Mouse (Mus musculus) liver, embryonic 16.5 days (tissue): ENCODE data around the gene Frg2f1. TPM values are rescaled to one million over a fixed set of nuclear protein-coding genes. Genes with fewer than 3 reads are reported as not detected.

Experiments used
- ATAC-seq: fragments of 200-750 bp; cut with Nextera tagmentation; 2 replicates; pipeline ENCODE4 v1.8.0; 2017; ENCODE audit warnings: low read depth, mild to moderate bottlenecking, moderate number of reproducible peaks, moderate library complexity
- H3K27ac ChIP-seq: fragments of 300-500 bp; sonication (generic); 2 replicates; pipeline ENCODE4 v1.5.1; 2014; ENCODE audit warnings: mild to moderate bottlenecking, low read length
- H3K27me3 ChIP-seq: fragments of 300-500 bp; sonication (generic); 2 replicates; pipeline ENCODE4 v1.6.1; 2014; ENCODE audit warnings: low read depth, low read length, mixed read lengths; ENCODE audit not compliant: control insufficient read depth, insufficient read depth
- H3K36me3 ChIP-seq: fragments of 300-500 bp; sonication (generic); 2 replicates; pipeline ENCODE4 v1.6.1; 2014; ENCODE audit warnings: mild to moderate bottlenecking; ENCODE audit not compliant: control insufficient read depth, insufficient read depth
- H3K4me1 ChIP-seq: fragments of 300-500 bp; sonication (generic); 2 replicates; pipeline ENCODE4 v1.6.1; 2014; ENCODE audit warnings: low read depth, low read length, mixed read lengths; ENCODE audit not compliant: control insufficient read depth
- H3K4me2 ChIP-seq: fragments of 300-500 bp; sonication (generic); 2 replicates; pipeline ENCODE4 v1.6.1; 2014; ENCODE audit warnings: low read depth, low read length, mixed read lengths
- H3K4me3 ChIP-seq: fragments of 300-500 bp; sonication (generic); 2 replicates; pipeline ENCODE4 v1.5.1; 2014; ENCODE audit warnings: low read depth, mild to moderate bottlenecking, low read length
- H3K9ac ChIP-seq: fragments of 300-500 bp; sonication (generic); 2 replicates; pipeline ENCODE4 v1.6.1; 2014; ENCODE audit warnings: low read depth, low read length
- H3K9me3 ChIP-seq: fragments of 300-500 bp; sonication (generic); replicated peaks from 2 replicates; pipeline ENCODE4 v1.6.1; 2016; ENCODE audit warnings: low read length; ENCODE audit not compliant: control insufficient read depth
- WGBS: fragments of 180-500 bp; shearing (Covaris S2); extraction: QIAGEN DNeasy Blood & Tissue Kit; methylation state at CpG from one replicate; pipeline ENCODE4 v1.1.7; 2014; ENCODE audit not compliant: insufficient replicate concordance; 5-methylcytosine and 5-hydroxymethylcytosine counted together
- polyA plus RNA-seq: library from polyadenylated mRNA; unstranded; fragments of >200 nt; fragmentation: Nextera tagmentation; extraction: Ambion mirVana; gene quantifications from 2 replicates; pipeline ENCODE4 v1.2.1, GENCODE M21; 2015

Gene Frg2f1
- polyA plus RNA-seq = 1.3 and 1.4 TPM in 2 replicates

- peak within 1 kb of the TSS; percentile 91 for H3K27ac ChIP-seq
- peak; percentile 95 for ATAC-seq
- no peaks in the 10 kb centered on the region for H3K27me3 ChIP-seq
- no peaks in the 10 kb centered on the region for H3K9me3 ChIP-seq
- peak within 1 kb of the TSS; percentile 93 for H3K9ac ChIP-seq
- under 1% methylated on average over 58 of the region's 85 CpGs for WGBS
- no peaks in the 10 kb centered on the region for H3K36me3 ChIP-seq
- peak within 1 kb of the TSS; percentile 92 for H3K4me3 ChIP-seq
- H3K4me1 ChIP-seq = peaks cover 18% of the 10 kb centered on the region
- peak within 1 kb of the TSS; percentile 90 for H3K4me2 ChIP-seq
Observed at GRCm38 (mm10) chr4:119539031-119539824, at the start of gene Frg2f1. Gene Frg2f1 (minus strand): TSS chr4:119539529.

- no peaks in the 10 kb centered on the region for H3K4me1 ChIP-seq
- peaks cover 2% of the 10 kb centered on the region for H3K36me3 ChIP-seq
- no peak overlapping the region for H3K4me2 ChIP-seq
- no peaks in the 10 kb centered on the region for H3K9me3 ChIP-seq
- H3K27ac ChIP-seq = no peak overlapping the region
- no peak overlapping the region for H3K4me3 ChIP-seq
- H3K27me3 ChIP-seq = no peaks in the 10 kb centered on the region
- no peak overlapping the region for H3K9ac ChIP-seq
- ATAC-seq = no peak
- WGBS = 84% methylated on average over 2 of the region's 2 CpGs
Observed at GRCm38 (mm10) chr4:119588037-119588436, 48.7 kb upstream of the Frg2f1 start.

- 92% methylated on average over 3 of the region's 3 CpGs for WGBS
- Histone ChIP-seq H3K27ac (no peak overlapping the region), H3K4me3 (no peak overlapping the region), H3K36me3 (peaks cover 3% of the 10 kb centered on the region), H3K9ac (no peak overlapping the region), H3K4me2 (no peak overlapping the region), H3K4me1 (no peaks in the 10 kb centered on the region; the same call in 1 of the 2 replicates), H3K9me3 (no peaks in the 10 kb centered on the region), H3K27me3 (no peaks in the 10 kb centered on the region)
- no peak for ATAC-seq
Observed at GRCm38 (mm10) chr4:119575459-119575858, 36.1 kb upstream of the Frg2f1 start.

- H3K27me3 ChIP-seq = no peaks in the 10 kb centered on the region
- WGBS = 33% methylated on average over 2 of the region's 2 CpGs
- H3K4me1 ChIP-seq = no peaks in the 10 kb centered on the region; the same call in 1 of the 2 replicates
- H3K9me3 ChIP-seq = no peaks in the 10 kb centered on the region
- H3K4me3 ChIP-seq = no peak overlapping the region
- H3K4me2 ChIP-seq = no peak overlapping the region
- H3K9ac ChIP-seq = no peak overlapping the region
- no peak overlapping the region for H3K27ac ChIP-seq
- peaks cover 3% of the 10 kb centered on the region for H3K36me3 ChIP-seq
- no peak for ATAC-seq
Observed at GRCm38 (mm10) chr4:119574504-119574903, 35.2 kb upstream of the Frg2f1 start.

- 62% methylated on average over 3 of the region's 3 CpGs for WGBS
- Histone ChIP-seq H3K27me3 (no peaks in the 10 kb centered on the region), H3K36me3 (peaks cover 3% of the 10 kb centered on the region), H3K9me3 (no peaks in the 10 kb centered on the region), H3K4me1 (no peaks in the 10 kb centered on the region; the same call in 1 of the 2 replicates), H3K4me2 (no peak overlapping the region), H3K4me3 (no peak overlapping the region), H3K27ac (no peak overlapping the region), H3K9ac (no peak overlapping the region)
- ATAC-seq = no peak
Observed at GRCm38 (mm10) chr4:119572682-119573081, 33.4 kb upstream of the Frg2f1 start.

GRCm38 (mm10) chr4:119566322-119566835 lies 27.1 kb upstream of the Frg2f1 start:
- WGBS = 66% methylated on average over 4 of the region's 4 CpGs
- Histone ChIP-seq H3K4me3 (no peak overlapping the region), H3K27me3 (no peaks in the 10 kb centered on the region), H3K36me3 (peaks cover 8% of the 10 kb centered on the region), H3K9me3 (no peaks in the 10 kb centered on the region), H3K4me1 (no peaks in the 10 kb centered on the region), H3K27ac (no peak overlapping the region), H3K4me2 (no peak overlapping the region), H3K9ac (no peak overlapping the region)
- no peak for ATAC-seq

- Histone ChIP-seq H3K9me3 (no peaks in the 10 kb centered on the region), H3K9ac (no peak overlapping the region), H3K4me3 (no peak overlapping the region), H3K27me3 (no peaks in the 10 kb centered on the region), H3K4me1 (no peaks in the 10 kb centered on the region), H3K27ac (no peak overlapping the region), H3K4me2 (no peak overlapping the region), H3K36me3 (peaks cover 8% of the 10 kb centered on the region)
- no peak for ATAC-seq
Observed at GRCm38 (mm10) chr4:119563136-119563535, 23.8 kb upstream of the Frg2f1 start.

GRCm38 (mm10) chr4:119555466-119555865 lies 16.1 kb upstream of the Frg2f1 start:
- H3K27me3 ChIP-seq = no peaks in the 10 kb centered on the region
- H3K4me1 ChIP-seq = no peaks in the 10 kb centered on the region; the same call in 1 of the 2 replicates
- whole genome bisulfite sequencing = 50% methylated on average over 2 of the region's 2 CpGs
- H3K4me3 ChIP-seq = no peak overlapping the region
- H3K9me3 ChIP-seq = no peaks in the 10 kb centered on the region
- no peaks in the 10 kb centered on the region for H3K36me3 ChIP-seq
- ATAC-seq = no peak
- H3K9ac ChIP-seq = no peak overlapping the region
- H3K27ac ChIP-seq = no peak overlapping the region
- no peak overlapping the region for H3K4me2 ChIP-seq

GRCm38 (mm10) chr4:119550864-119551263 lies 11.5 kb upstream of the Frg2f1 start:
- Histone ChIP-seq H3K9me3 (no peaks in the 10 kb centered on the region), H3K4me3 (no peak overlapping the region), H3K36me3 (no peaks in the 10 kb centered on the region), H3K4me2 (no peak overlapping the region), H3K4me1 (no peaks in the 10 kb centered on the region; the same call in 1 of the 2 replicates), H3K27me3 (no peaks in the 10 kb centered on the region), H3K9ac (no peak overlapping the region), H3K27ac (no peak overlapping the region)
- no peak for ATAC-seq
- WGBS = 48% methylated on average over 1 of the region's 1 CpGs
